21 mouse cellular contexts compared by ENCODE assay signal in the genomic region with DNA sequence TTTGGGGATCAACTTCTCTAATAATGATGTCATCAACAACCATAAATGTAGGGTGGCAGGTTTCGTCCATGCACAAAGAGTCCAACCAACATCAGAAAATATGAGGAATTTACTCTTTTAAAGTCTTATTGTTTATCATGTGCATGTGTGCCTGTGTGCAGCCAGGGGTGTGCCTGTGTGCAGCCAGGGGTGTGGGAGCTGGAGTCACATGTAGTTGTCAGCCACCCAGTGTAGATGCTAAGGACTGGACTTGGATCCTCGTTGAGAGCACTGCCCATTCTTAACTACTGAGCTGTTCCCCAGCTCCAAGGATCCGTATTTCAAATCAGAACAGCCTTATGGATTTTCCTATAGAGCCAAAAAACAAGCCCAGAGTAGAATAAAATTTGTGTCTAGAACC. TPM values are rescaled to one million over a fixed set of nuclear protein-coding genes. Genes with fewer than 3 reads are reported as not detected.
A peak's percentile ranks its signal among the peaks of the same experiment; 100 is the strongest.
DNase-seq lines count a peak whose midpoint lies in the region; ATAC-seq and TF ChIP-seq lines count a peak whose summit lies in the region.
"Had no signal": no experiment of that assay in that cellular context is flagged by ENCODE, and none has a peak within 500 bp of the region (broad histone marks: within the 10 kb centered on the region; RNA-seq: fewer than 3 reads in every experiment).

No protein-coding gene starts in this region.

- no peak overlapping the region for H3K4me3 ChIP-seq in gastrocnemius, adult 2 months
- H3K4me3 ChIP-seq in liver, embryonic 16.5 days (ENCODE audit: low read depth, low read length) = no peak overlapping the region
- H3K4me3 ChIP-seq in liver, embryonic 11.5 days (ENCODE audit: low read depth, low read length) = no peak overlapping the region
- H3K4me3 ChIP-seq in forebrain, embryonic 12.5 days (replicated peaks) = no peak overlapping the region
- H3K4me3 ChIP-seq in hindbrain, embryonic 16.5 days (ENCODE audit: low read length) = no peak overlapping the region
- H3K4me3 ChIP-seq: embryonic facial prominence, embryonic 12.5 days; erythroblast, embryonic 14.5 days; heart, embryonic 15.5 days; liver, embryonic 15.5 days had no signal

- WGBS in liver, embryonic 16.5 days (ENCODE audit: insufficient replicate concordance) = 75% methylated on average over 3 of the region's 3 CpGs
- 81% methylated on average over 3 of the region's 3 CpGs for WGBS in liver, embryonic 11.5 days
- WGBS in forebrain, embryonic 12.5 days = 72% methylated on average over 3 of the region's 3 CpGs
- WGBS in hindbrain, embryonic 16.5 days = 69% methylated on average over 3 of the region's 3 CpGs

- no peaks in the 10 kb centered on the region for H3K27me3 ChIP-seq in liver, embryonic 16.5 days (ENCODE audit: control insufficient read depth, insufficient read depth, low read depth, low read length)
- no peaks in the 10 kb centered on the region for H3K27me3 ChIP-seq in liver, embryonic 11.5 days (replicated peaks; ENCODE audit: control insufficient read depth, insufficient read depth, low read length)
- no peaks in the 10 kb centered on the region for H3K27me3 ChIP-seq in forebrain, embryonic 12.5 days
- no peaks in the 10 kb centered on the region for H3K27me3 ChIP-seq in hindbrain, embryonic 16.5 days (replicated peaks; ENCODE audit: control insufficient read depth, insufficient read depth, low read length)
- H3K27me3 ChIP-seq: liver, embryonic 15.5 days had no signal

- no peak for ATAC-seq in liver, embryonic 16.5 days (ENCODE audit: low read depth)
- no peak for ATAC-seq in liver, embryonic 11.5 days (replicated peaks; ENCODE audit: low FRiP score)
- no peak for ATAC-seq in forebrain, embryonic 12.5 days (ENCODE audit: low FRiP score)
- ATAC-seq in hindbrain, embryonic 16.5 days = no peak
- no peak for ATAC-seq in megakaryocyte-erythroid progenitor cell, adult 5-6 weeks (replicated peaks; ENCODE audit: low FRiP score, low TSS enrichment, poor library complexity, severe bottlenecking)
- ATAC-seq: lung, postnatal 0 days had no signal

- TF ChIP-seq CTCF in gastrocnemius, adult 2 months (IDR thresholded peaks at IDR 0.05) = no peak

- H3K9ac ChIP-seq in liver, embryonic 16.5 days (ENCODE audit: low read depth, low read length) = no peak overlapping the region
- no peak overlapping the region for H3K9ac ChIP-seq in liver, embryonic 11.5 days (ENCODE audit: low read depth, low read length)
- no peak overlapping the region for H3K9ac ChIP-seq in forebrain, embryonic 12.5 days
- no peak overlapping the region for H3K9ac ChIP-seq in hindbrain, embryonic 16.5 days (ENCODE audit: low read depth, low read length)
- H3K9ac ChIP-seq: embryonic facial prominence, embryonic 12.5 days; heart, embryonic 15.5 days; liver, embryonic 15.5 days had no signal

- H3K9me3 ChIP-seq in liver, embryonic 16.5 days (replicated peaks; ENCODE audit: control insufficient read depth, low read length) = no peaks in the 10 kb centered on the region
- no peaks in the 10 kb centered on the region for H3K9me3 ChIP-seq in liver, embryonic 11.5 days (ENCODE audit: control insufficient read depth, low read length)
- no peaks in the 10 kb centered on the region for H3K9me3 ChIP-seq in forebrain, embryonic 12.5 days
- H3K9me3 ChIP-seq in hindbrain, embryonic 16.5 days (ENCODE audit: control insufficient read depth, low read length) = no peaks in the 10 kb centered on the region
- H3K9me3 ChIP-seq: embryonic facial prominence, embryonic 12.5 days; G1E; heart, embryonic 15.5 days; liver, embryonic 15.5 days had no signal

- H3K27ac ChIP-seq in gastrocnemius, adult 2 months = peak overlapping the region; percentile 81
- peak overlapping the region; percentile 4; the same call in 1 of the 2 replicates for H3K27ac ChIP-seq in liver, embryonic 16.5 days (ENCODE audit: low read length)
- H3K27ac ChIP-seq in liver, embryonic 11.5 days (ENCODE audit: low read depth, low read length) = no peak overlapping the region
- peak overlapping the region; percentile 81 for H3K27ac ChIP-seq in forebrain, embryonic 12.5 days
- H3K27ac ChIP-seq in hindbrain, embryonic 16.5 days (ENCODE audit: low read depth, low read length) = peak overlapping the region; percentile 32; the same call in 1 of the 2 replicates
- H3K27ac ChIP-seq: embryonic facial prominence, embryonic 12.5 days; heart, embryonic 15.5 days; liver, embryonic 15.5 days had no signal

- peaks cover 7% of the 10 kb centered on the region for H3K4me1 ChIP-seq in liver, embryonic 16.5 days (ENCODE audit: control insufficient read depth, low read depth, low read length)
- peaks cover 10% of the 10 kb centered on the region for H3K4me1 ChIP-seq in liver, embryonic 11.5 days (replicated peaks; ENCODE audit: control insufficient read depth, insufficient read depth, low read length)
- peaks cover 61% of the 10 kb centered on the region for H3K4me1 ChIP-seq in forebrain, embryonic 12.5 days
- H3K4me1 ChIP-seq in hindbrain, embryonic 16.5 days (ENCODE audit: control insufficient read depth, insufficient read depth, low read depth, low read length) = peaks cover 35% of the 10 kb centered on the region

- intact Hi-C loops in gastrocnemius, adult 2 months (cut with DNase I) = no loop called here

- H3K36me3 ChIP-seq in liver, embryonic 16.5 days (ENCODE audit: control insufficient read depth, insufficient read depth) = no peaks in the 10 kb centered on the region
- no peaks in the 10 kb centered on the region for H3K36me3 ChIP-seq in liver, embryonic 11.5 days (ENCODE audit: control insufficient read depth, insufficient read depth, low read length)
- no peaks in the 10 kb centered on the region; the same call in 1 of the 2 replicates for H3K36me3 ChIP-seq in forebrain, embryonic 12.5 days (replicated peaks)
- no peaks in the 10 kb centered on the region for H3K36me3 ChIP-seq in hindbrain, embryonic 16.5 days (ENCODE audit: control insufficient read depth, insufficient read depth, low read length)
- H3K36me3 ChIP-seq: embryonic facial prominence, embryonic 12.5 days; heart, embryonic 15.5 days; liver, embryonic 15.5 days had no signal

- no peak overlapping the region for H3K4me2 ChIP-seq in liver, embryonic 16.5 days (ENCODE audit: low read depth, low read length)
- no peak overlapping the region for H3K4me2 ChIP-seq in liver, embryonic 11.5 days
- 0 out of 2 replicates have a peak overlapping the region, but pooled peaks have one; percentile 10 for H3K4me2 ChIP-seq in forebrain, embryonic 12.5 days
- no peak overlapping the region for H3K4me2 ChIP-seq in hindbrain, embryonic 16.5 days (ENCODE audit: low read length)
- H3K4me2 ChIP-seq: embryonic facial prominence, embryonic 12.5 days; heart, embryonic 15.5 days; liver, embryonic 15.5 days had no signal

- no peak for DNase-seq in gastrocnemius, adult 2 months
- DNase-seq in gastrocnemius, postnatal 4 days (ENCODE audit: low spot score in 2 of 2) = no peak
- no peak for DNase-seq in liver, embryonic 11.5 days (ENCODE audit: low spot score)
- DNase-seq in spleen, adult 18-20 months = no peak
- DNase-seq: adrenal gland, postnatal 14 days; cerebellum, adult 11 months; gastrocnemius, postnatal 14 days; kidney, adult 18-20 months; kidney, postnatal 14 days; layer of hippocampus, adult 9-11 months; right cerebral cortex, postnatal 4 days had no signal

RNA-seq across cellular contexts. Expression of gene Ccdc88c, which starts 37.7 kb away (rescaled TPM):
- total RNA-seq in gastrocnemius, adult 2 months (2021) = 10 to 100 TPM; 28.4 to 34.7 TPM
- total RNA-seq in gastrocnemius, postnatal 4 days (2021) = 10 to 100 TPM; 51.1 to 57.3 TPM
- polyA plus RNA-seq in liver, embryonic 16.5 days (2015; fragmentation: Nextera tagmentation; extraction: Ambion mirVana) = 5.9 and 6.1 TPM in 2 replicates
- polyA plus RNA-seq in liver, embryonic 11.5 days (2014; fragmentation: Nextera tagmentation; extraction: Ambion mirVana) = 11.8 and 13.3 TPM in 2 replicates
- polyA plus RNA-seq in forebrain, embryonic 12.5 days (2016; fragmentation: Nextera tagmentation; extraction: Ambion mirVana) = 28.8 and 30.4 TPM in 2 replicates
- polyA plus RNA-seq in hindbrain, embryonic 16.5 days (2015; fragmentation: Nextera tagmentation; extraction: Ambion mirVana) = 9.0 and 10.9 TPM in 2 replicates
- total RNA-seq in megakaryocyte-erythroid progenitor cell, adult 5-6 weeks (2014; fragmentation: Nextera tagmentation) = 57.8 and 68.4 TPM in 2 replicates
- total RNA-seq in megakaryocyte-erythroid progenitor cell, adult 5-6 weeks (2017) = 66.9 and 100 TPM in 2 replicates
